Mouse (Mus musculus) urinary bladder, postnatal 25 days (tissue): Measurements from ENCODE around the gene Gm49361.

Source experiments
- DNase-seq: peaks from one replicate; pipeline ENCODE4 v3.0.0; 2022; ENCODE audit warnings: low spot score

Gm49361 gene

DNA sequence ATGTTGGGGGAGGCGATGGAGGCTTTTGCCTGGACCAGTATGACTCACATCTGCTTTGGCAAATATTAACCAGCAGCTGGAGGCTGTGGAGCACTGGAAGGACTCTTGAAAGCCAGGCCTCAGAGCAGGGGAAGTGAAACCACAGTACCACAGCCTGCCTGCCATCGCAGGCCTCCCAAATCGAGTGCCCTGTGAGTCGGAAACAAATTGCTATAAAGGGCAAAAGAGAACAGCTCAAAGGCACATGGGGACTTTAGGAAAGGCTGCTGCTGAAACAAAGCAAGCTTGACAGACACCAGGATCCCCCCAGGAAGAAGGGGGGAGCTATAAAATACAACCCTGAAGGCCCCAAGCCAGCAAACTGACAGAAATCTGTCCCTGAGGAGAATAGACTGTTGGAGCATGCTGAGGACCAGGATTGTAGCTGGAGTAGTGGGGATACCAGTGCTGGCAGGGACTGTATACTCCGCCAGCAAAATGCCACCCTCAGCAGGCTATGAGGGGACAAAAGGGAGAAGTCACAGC, 15.9 kb downstream of the Gm49361 start:
- no peak for DNase-seq

GRCm38 (mm10) chr14:57729364-57729763, 16.5 kb downstream of the Gm49361 start:
- no peak for DNase-seq

GRCm38 (mm10) chr14:57726172-57726571, 19.7 kb downstream of the Gm49361 start:
- DNase-seq, result no peak

GRCm38 (mm10) chr14:57724473-57724872, 21.4 kb downstream of the Gm49361 start:
- DNase-seq, result no peak

DNA sequence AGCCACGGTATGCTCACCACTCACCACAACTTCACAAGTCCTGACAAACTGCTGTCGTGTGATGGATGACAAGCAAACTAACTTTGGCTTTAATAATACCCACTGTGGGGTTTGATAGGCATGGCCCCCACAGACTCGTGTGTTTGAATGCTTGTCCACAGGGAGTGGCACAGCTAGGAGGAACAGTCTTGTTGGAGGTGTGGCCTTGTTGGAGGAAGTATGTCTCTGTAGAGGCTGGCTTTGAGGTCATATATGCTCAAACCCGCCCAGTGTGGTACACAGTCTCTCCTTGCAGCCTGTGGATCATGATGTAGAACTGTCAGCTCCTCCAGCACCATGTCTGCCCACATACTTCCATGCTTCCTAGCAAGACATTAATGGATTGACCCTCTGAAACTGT, 27.7 kb downstream of the Gm49361 start:
- DNase-seq, result no peak

- DNase-seq, result no peak
Observed at GRCm38 (mm10) chr14:57716601-57717245, 29.2 kb downstream of the Gm49361 start.

GRCm38 (mm10) chr14:57712884-57713283, 33.0 kb downstream of the Gm49361 start:
- no peak for DNase-seq

DNA sequence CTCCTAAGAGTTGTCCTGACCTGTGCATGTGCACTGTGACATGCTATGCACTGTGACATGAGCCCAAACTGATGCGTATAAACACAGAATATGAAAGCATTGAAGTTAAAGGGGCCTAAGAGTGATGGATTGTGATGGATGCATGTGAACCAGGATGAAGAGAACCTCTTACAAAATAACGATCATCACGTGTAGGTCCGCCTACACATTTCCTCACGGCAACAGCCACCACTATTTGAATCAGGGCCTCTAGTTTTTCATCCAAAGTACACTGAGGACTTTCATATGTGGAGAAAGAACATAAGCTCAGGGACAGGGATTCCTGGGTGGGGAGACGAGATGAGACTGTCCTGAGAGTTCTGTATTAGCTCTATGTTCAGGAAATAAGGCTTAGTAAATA, 34.8 kb downstream of the Gm49361 start:
- no peak for DNase-seq

DNA sequence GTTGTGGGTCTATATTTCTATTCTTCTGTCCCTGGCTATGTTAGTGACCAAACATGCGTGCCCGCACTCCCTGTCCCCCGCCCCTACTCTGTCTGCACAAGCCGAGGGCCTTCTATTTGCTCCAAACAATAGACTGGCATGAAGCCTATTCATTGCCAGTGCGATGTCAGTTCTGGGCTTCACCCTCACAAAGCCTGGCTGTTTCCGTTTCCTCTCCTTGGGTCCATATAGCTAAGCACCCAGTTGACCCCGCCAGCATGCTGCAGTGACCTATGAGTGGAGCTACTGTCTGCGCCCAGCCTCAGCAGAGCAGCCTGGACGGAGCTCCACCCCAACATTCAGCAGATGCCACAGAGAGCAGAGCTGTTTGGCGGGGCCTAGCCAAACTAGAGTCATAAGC, 36.7 kb downstream of the Gm49361 start:
- DNase-seq, result no peak

- peak; percentile 55 for DNase-seq
Observed at GRCm38 (mm10) chr14:57708580-57708979, 37.3 kb downstream of the Gm49361 start.

- DNase-seq, result peak; percentile 27
Observed at GRCm38 (mm10) chr14:57707100-57707893, 38.6 kb downstream of the Gm49361 start.

DNA sequence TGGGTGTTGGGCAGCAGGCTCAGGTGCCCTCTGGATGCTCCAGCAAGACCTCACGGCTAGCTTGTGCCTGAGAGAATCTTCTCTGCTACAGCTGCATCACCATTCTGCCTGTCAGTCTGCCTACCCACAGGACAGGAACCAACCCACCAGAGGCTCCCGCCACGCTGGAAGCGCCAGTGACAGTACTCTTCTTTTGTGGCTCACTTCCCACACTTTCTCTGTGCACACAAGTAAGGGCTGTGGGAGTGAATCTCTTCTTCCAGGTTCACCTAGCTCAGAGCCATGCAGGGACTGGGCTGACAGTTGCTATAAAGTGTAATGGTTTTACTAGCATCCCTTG, 39.2 kb downstream of the Gm49361 start:
- no peak for DNase-seq

DNA sequence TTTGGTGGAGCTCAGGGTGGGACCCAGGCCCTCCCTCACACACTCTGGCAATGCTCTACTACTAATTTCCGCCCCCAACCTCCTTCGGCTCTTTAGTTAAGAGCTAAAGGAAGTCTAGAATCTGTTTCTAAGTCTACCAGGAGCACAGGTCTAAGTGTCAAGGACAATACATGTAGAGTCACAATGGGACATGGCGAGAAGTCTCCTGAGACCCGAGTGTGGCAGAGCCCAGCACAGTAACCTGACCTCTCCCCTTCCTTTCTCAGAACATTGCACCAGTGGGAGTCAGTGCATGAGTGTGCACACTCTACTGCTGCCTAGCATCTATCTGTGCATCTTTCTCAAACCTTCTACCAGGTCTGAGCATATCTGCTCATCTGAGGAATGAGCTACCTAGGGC, 40.1 kb downstream of the Gm49361 start:
- DNase-seq, result no peak

GRCm38 (mm10) chr14:57705075-57705474, 40.8 kb downstream of the Gm49361 start:
- no peak for DNase-seq

DNA sequence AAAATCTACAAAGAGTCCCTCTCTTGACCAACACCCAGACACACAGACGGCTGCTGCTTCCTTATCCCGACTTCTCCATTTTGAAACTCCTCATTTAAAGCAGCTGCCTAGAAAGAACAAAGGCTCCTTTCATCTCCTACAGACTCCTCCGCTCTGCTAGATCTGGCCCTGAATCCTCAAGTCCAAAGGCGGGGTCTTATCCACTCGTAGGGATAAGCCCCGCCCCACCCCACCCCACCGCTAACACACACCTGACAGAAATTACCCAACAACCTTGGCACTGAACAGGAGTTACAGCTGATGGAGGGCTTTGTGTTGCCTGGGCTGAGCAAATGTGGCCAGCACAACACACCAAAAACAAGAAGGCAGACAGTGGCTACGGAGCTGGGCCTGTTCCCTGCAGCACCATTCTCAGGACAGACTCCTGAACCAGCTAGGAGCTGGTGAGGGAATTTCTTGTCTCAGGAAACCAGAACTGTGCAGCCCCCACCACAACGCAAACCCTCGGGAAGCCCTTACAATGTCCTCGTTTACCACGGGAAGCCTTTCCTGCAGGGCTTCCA, 43.9 kb downstream of the Gm49361 start:
- DNase-seq, result no peak

- no peak for DNase-seq
Observed at GRCm38 (mm10) chr14:57699461-57699970, 46.4 kb downstream of the Gm49361 start.

GRCm38 (mm10) chr14:57699016-57699415, 46.9 kb downstream of the Gm49361 start:
- DNase-seq, result no peak

DNA sequence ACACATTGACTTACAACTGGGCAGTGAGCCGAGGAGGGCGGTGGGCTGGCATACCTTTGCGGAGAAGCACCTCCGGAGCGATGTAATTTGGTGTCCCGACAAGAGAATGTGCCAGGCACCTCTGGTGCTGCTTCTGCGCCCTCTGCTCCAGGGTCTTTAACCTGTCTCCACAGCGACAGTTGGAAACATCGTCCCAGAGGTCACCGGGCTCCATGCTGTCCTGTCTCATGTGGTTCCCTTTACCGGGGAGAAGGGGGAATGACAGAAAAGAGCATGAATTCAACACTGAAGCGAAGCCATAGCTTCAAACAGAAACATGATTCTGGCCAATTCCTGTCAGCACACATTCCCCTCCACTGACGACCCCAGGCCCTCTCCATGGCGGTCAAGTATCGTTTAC, 49.8 kb downstream of the Gm49361 start:
- DNase-seq, result no peak

GRCm38 (mm10) chr14:57695550-57695949, 50.4 kb downstream of the Gm49361 start:
- DNase-seq, result no peak

- no peak for DNase-seq
Observed at GRCm38 (mm10) chr14:57694246-57694645, 51.7 kb downstream of the Gm49361 start.

- no peak for DNase-seq
Observed at GRCm38 (mm10) chr14:57692517-57693130, 53.3 kb downstream of the Gm49361 start.

- no peak for DNase-seq
Observed at GRCm38 (mm10) chr14:57691316-57691715, 54.6 kb downstream of the Gm49361 start.

GRCm38 (mm10) chr14:57690681-57691080, 55.2 kb downstream of the Gm49361 start:
- no peak for DNase-seq
